Mouse (Mus musculus): ENCODE measurements around the gene Ifna1.

Gene Ifna1

GRCm38 (mm10) chr4:88875435-88876095 lies 25.7 kb downstream of the Ifna1 start:
- DNase-seq (ENCODE audit: low spot score) = no peak

GRCm38 (mm10) chr4:88876520-88876919 lies 26.6 kb downstream of the Ifna1 start:
- DNase-seq (ENCODE audit: low spot score) = no peak

- no peak for DNase-seq (ENCODE audit: low spot score)
Measured at GRCm38 (mm10) chr4:88878246-88878645, 28.4 kb downstream of the Ifna1 start.

GRCm38 (mm10) chr4:88878772-88879171 lies 28.9 kb downstream of the Ifna1 start:
- no peak for DNase-seq (ENCODE audit: low spot score)

GRCm38 (mm10) chr4:88880101-88880500 lies 30.2 kb downstream of the Ifna1 start, which contains the start of gene Ifne:
Gene Ifne, minus strand, starts transcription at chr4:88880201.
- DNase-seq (ENCODE audit: low spot score) = no peak

GRCm38 (mm10) chr4:88888236-88888635 lies 38.3 kb downstream of the Ifna1 start:
- DNase-seq (ENCODE audit: low spot score) = no peak

- DNase-seq (ENCODE audit: low spot score) = no peak
Measured at GRCm38 (mm10) chr4:88893201-88893754, 43.4 kb downstream of the Ifna1 start.

Measured in testis, postnatal 14 days (tissue).